Mouse (Mus musculus): ENCODE results near the gene Spsb1. TPM values are rescaled to one million over a fixed set of nuclear protein-coding genes. Genes with fewer than 3 reads are reported as not detected.

Gene Spsb1
- polyA plus RNA-seq (2015; fragmentation: Nextera tagmentation; extraction: Ambion mirVana): 18.1 and 22.3 TPM in 2 replicates

DNA sequence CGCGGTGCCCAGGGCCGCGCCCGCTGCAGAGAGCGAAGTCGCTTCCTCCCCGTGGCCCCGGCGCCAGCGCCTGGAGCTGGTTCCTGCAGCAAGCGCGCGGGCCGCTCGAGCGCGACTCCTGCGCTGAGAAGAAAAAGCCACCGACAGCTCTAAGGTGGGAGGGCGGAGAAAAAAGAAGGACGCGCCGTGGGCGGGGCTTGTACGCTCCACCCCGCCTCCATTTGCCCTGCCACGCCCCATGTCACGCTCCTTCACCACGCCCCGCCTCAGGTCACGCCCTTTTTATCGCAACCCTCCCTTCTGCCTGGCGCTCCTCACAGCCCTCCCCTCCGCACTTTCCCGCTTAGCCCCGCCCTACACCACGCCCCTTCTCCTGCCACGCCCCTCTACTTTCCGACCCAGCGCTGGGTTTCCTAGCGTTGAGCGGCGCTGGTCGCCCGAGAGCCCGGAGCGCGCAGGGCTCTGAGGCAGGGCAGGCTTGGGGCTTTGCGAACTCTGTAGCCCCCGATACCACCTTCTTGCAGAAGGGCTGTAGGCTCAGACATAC is at the start of gene Spsb1:
Gene Spsb1, minus strand, starts transcription at position 151 of the 547 bp plus-strand sequence.
- under 1% methylated on average over 40 of the region's 51 CpGs for WGBS
- ATAC-seq (ENCODE audit: low FRiP score, low read depth): peak; percentile 87
- Histone ChIP-seq H3K4me2 (replicated peaks) (peak within 1 kb of the TSS; percentile 97), H3K4me1 (peaks cover 42% of the 10 kb centered on the region), H3K36me3 (0 out of 2 replicates have a peak, but pooled peaks cover 3% of the 10 kb centered on the region), H3K4me3 (peak within 1 kb of the TSS; percentile 83), H3K27me3 (peaks cover 18% of the 10 kb centered on the region), H3K9me3 (no peaks in the 10 kb centered on the region), H3K9ac (peak within 1 kb of the TSS; percentile 87), H3K27ac (peak within 1 kb of the TSS; percentile 72; the same call in 1 of the 2 replicates)

- no peak for ATAC-seq (ENCODE audit: low FRiP score, low read depth)
- Histone ChIP-seq H3K9ac (no peak overlapping the region), H3K4me1 (peaks cover 52% of the 10 kb centered on the region), H3K4me2 (replicated peaks) (no peak overlapping the region), H3K27me3 (no peaks in the 10 kb centered on the region), H3K27ac (no peak overlapping the region), H3K36me3 (no peaks in the 10 kb centered on the region), H3K4me3 (no peak overlapping the region), H3K9me3 (no peaks in the 10 kb centered on the region)
- WGBS: 71% methylated on average over 4 of the region's 4 CpGs
Measured at GRCm38 (mm10) chr4:150003641-150004040, 48.8 kb upstream of the Spsb1 start.

- 50% methylated on average over 7 of the region's 7 CpGs for WGBS
- Histone ChIP-seq H3K4me2 (replicated peaks) (no peak overlapping the region), H3K9ac (no peak overlapping the region), H3K36me3 (no peaks in the 10 kb centered on the region), H3K4me3 (no peak overlapping the region), H3K27me3 (no peaks in the 10 kb centered on the region), H3K9me3 (no peaks in the 10 kb centered on the region), H3K4me1 (peaks cover 54% of the 10 kb centered on the region), H3K27ac (no peak overlapping the region)
- ATAC-seq (ENCODE audit: low FRiP score, low read depth): no peak
Measured at GRCm38 (mm10) chr4:150003021-150003580, 48.3 kb upstream of the Spsb1 start.

GRCm38 (mm10) chr4:150002021-150002528 is 47.2 kb upstream of the Spsb1 start:
- Histone ChIP-seq H3K27me3 (no peaks in the 10 kb centered on the region), H3K27ac (no peak overlapping the region), H3K4me1 (peaks cover 48% of the 10 kb centered on the region), H3K9ac (no peak overlapping the region), H3K4me2 (replicated peaks) (no peak overlapping the region), H3K36me3 (no peaks in the 10 kb centered on the region), H3K4me3 (no peak overlapping the region), H3K9me3 (no peaks in the 10 kb centered on the region)
- 75% methylated on average over 12 of the region's 12 CpGs for WGBS
- ATAC-seq (ENCODE audit: low FRiP score, low read depth): no peak

DNA sequence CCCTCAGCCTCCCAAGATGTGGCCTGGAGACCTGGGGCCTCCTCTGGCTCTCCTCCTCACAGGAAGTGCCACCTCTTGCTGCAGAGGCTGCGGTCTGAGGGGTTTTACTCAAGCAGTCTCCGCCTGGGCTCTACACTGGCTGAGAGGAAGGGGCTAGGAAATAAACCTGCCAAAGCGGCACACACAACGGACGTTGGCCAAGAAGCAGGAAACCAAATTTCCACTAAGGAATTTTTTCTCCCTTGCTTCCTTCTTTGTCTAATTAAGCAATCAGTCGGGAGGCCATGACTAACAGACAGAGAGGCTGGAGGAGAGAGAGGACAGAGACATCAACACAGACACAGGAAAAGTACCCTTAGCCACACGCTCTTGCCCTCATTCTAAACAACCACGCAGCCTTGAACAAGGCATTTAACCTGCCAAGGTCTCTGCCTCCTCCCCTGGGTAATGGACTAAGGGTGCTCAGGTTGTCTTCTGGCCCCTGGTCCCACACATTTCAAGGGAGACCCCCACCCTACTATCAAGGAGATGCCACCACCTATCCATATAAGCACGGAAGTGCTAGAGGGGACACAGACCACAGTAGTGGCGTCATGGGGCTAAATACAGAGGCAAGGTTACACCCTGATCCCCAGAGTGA is 46.5 kb upstream of the Spsb1 start:
- no peak overlapping the region for H3K9ac ChIP-seq
- peaks cover 45% of the 10 kb centered on the region for H3K4me1 ChIP-seq
- no peak for ATAC-seq (ENCODE audit: low FRiP score, low read depth)
- H3K4me3 ChIP-seq: no peak overlapping the region
- H3K9me3 ChIP-seq: no peaks in the 10 kb centered on the region
- H3K4me2 ChIP-seq (replicated peaks): 0 out of 2 replicates have a peak overlapping the region, but pooled peaks have one; percentile 1
- no peaks in the 10 kb centered on the region for H3K27me3 ChIP-seq
- H3K36me3 ChIP-seq: no peaks in the 10 kb centered on the region
- peak overlapping the region; percentile 17; the same call in 1 of the 2 replicates for H3K27ac ChIP-seq
- WGBS: 51% methylated on average over 10 of the region's 10 CpGs

DNA sequence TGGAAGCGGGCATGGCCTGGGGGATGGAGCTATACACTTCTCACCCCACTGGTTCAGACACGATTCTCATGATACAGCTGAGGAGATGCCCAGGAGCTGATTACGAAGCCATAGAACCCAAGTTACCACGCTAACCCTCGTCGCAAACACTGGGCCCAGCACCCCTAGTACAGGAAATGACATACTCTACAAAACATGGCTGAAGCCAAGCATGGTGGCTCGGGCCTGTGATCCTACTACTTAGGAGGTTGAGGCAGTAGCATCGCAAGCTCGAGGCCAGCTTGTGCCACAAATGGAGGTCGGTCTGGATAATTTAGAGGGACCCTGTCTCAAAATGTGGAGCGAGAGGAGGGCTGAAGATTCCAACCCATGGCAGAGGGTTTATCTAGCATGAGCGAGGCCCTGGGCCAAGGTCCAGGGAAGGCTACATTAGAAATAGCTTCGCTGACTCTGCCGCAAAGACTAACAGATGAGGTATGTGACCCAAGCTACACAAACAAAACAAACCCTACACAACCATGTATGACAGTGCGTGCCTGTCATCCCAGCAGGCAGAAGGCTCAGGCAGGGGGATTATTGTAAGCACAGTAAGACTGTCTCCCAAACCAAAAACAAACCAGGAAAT is 45.2 kb upstream of the Spsb1 start:
- Histone ChIP-seq H3K4me2 (replicated peaks) (no peak overlapping the region), H3K36me3 (no peaks in the 10 kb centered on the region; the same call in 1 of the 2 replicates), H3K27me3 (no peaks in the 10 kb centered on the region), H3K4me1 (peaks cover 45% of the 10 kb centered on the region), H3K9me3 (no peaks in the 10 kb centered on the region), H3K9ac (no peak overlapping the region; the same call in 1 of the 2 replicates), H3K27ac (no peak overlapping the region), H3K4me3 (no peak overlapping the region)
- no peak for ATAC-seq (ENCODE audit: low FRiP score, low read depth)
- 92% methylated on average over 15 of the region's 15 CpGs for WGBS

GRCm38 (mm10) chr4:149999510-149999900 is 44.7 kb upstream of the Spsb1 start:
- Histone ChIP-seq H3K9ac (no peak overlapping the region; the same call in 1 of the 2 replicates), H3K4me1 (peaks cover 45% of the 10 kb centered on the region), H3K4me3 (no peak overlapping the region), H3K27me3 (no peaks in the 10 kb centered on the region), H3K36me3 (no peaks in the 10 kb centered on the region; the same call in 1 of the 2 replicates), H3K9me3 (no peaks in the 10 kb centered on the region), H3K4me2 (replicated peaks) (no peak overlapping the region), H3K27ac (no peak overlapping the region)
- ATAC-seq (ENCODE audit: low FRiP score, low read depth): no peak
- WGBS: 86% methylated on average over 9 of the region's 9 CpGs

GRCm38 (mm10) chr4:149998786-149999509 is 44.1 kb upstream of the Spsb1 start:
- no peak overlapping the region for H3K4me3 ChIP-seq
- peak overlapping the region; percentile 21; the same call in 1 of the 2 replicates for H3K9ac ChIP-seq
- ATAC-seq (ENCODE audit: low FRiP score, low read depth): no peak
- no peaks in the 10 kb centered on the region; the same call in 1 of the 2 replicates for H3K36me3 ChIP-seq
- H3K4me1 ChIP-seq: peaks cover 45% of the 10 kb centered on the region
- H3K27me3 ChIP-seq: no peaks in the 10 kb centered on the region
- no peak overlapping the region for H3K27ac ChIP-seq
- no peak overlapping the region for H3K4me2 ChIP-seq (replicated peaks)
- H3K9me3 ChIP-seq: no peaks in the 10 kb centered on the region
- 85% methylated on average over 14 of the region's 14 CpGs for WGBS

- Histone ChIP-seq H3K9ac (no peak overlapping the region), H3K4me3 (no peak overlapping the region), H3K36me3 (no peaks in the 10 kb centered on the region; the same call in 1 of the 2 replicates), H3K4me1 (peaks cover 39% of the 10 kb centered on the region), H3K9me3 (no peaks in the 10 kb centered on the region), H3K4me2 (replicated peaks) (no peak overlapping the region), H3K27me3 (no peaks in the 10 kb centered on the region), H3K27ac (no peak overlapping the region)
- no peak for ATAC-seq (ENCODE audit: low FRiP score, low read depth)
- WGBS: 55% methylated on average over 10 of the region's 10 CpGs
Measured at GRCm38 (mm10) chr4:149997999-149998398, 43.2 kb upstream of the Spsb1 start.

DNA sequence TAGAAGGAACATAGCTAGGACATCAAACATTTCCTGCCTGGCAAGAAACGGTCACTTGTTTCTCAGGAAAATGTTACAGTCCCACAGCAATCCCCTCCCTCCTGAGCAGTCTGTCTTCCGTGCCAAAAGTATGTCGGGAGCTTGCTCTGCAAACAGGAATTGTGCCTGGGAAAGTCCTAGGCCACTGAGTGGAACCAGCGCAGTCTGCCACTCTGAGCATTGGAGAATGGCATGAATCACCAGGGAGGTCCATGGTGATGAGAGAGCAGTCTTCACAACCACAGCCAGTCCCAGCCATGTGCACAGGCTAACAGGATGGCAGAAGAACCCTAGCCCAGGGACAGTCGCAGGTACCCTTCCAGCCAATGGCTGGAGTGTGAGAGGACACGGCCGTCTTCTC is 41.6 kb upstream of the Spsb1 start:
- H3K27me3 ChIP-seq: no peaks in the 10 kb centered on the region
- H3K4me2 ChIP-seq (replicated peaks): no peak overlapping the region
- peaks cover 30% of the 10 kb centered on the region for H3K4me1 ChIP-seq
- no peaks in the 10 kb centered on the region for H3K9me3 ChIP-seq
- H3K36me3 ChIP-seq: no peaks in the 10 kb centered on the region; the same call in 1 of the 2 replicates
- no peak overlapping the region for H3K4me3 ChIP-seq
- 81% methylated on average over 7 of the region's 7 CpGs for WGBS
- no peak overlapping the region for H3K27ac ChIP-seq
- no peak overlapping the region for H3K9ac ChIP-seq
- ATAC-seq (ENCODE audit: low FRiP score, low read depth): no peak

DNA sequence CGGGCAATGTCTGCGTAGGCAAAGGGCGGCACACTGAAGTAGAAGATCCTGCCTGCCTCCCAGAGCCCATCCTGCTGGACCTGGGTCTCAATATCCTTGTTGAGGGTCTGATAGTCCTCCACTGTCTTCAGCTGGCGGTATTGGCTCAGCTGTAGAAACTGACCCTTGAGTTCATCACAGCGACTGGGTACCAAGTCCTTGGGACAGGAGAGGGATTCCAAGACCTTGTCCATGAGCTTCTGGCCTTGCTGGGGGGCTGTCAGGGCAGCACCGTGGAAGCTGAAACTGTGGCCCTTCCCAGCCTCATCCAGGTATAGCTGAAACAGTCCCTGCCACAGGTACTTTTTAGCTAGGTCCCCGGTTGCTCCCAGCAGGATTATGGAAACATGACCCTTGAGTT is 41.1 kb upstream of the Spsb1 start:
- WGBS: 92% methylated on average over 7 of the region's 7 CpGs

More for the DNA sequence above, 41.1 kb upstream of the Spsb1 start:
- Histone ChIP-seq H3K9me3 (no peaks in the 10 kb centered on the region), H3K4me1 (peaks cover 29% of the 10 kb centered on the region), H3K27me3 (no peaks in the 10 kb centered on the region), H3K4me2 (replicated peaks) (no peak overlapping the region), H3K36me3 (no peaks in the 10 kb centered on the region; the same call in 1 of the 2 replicates), H3K9ac (no peak overlapping the region), H3K4me3 (no peak overlapping the region), H3K27ac (no peak overlapping the region)
- no peak for ATAC-seq (ENCODE audit: low FRiP score, low read depth)
